Mouse (Mus musculus) olfactory bulb, adult 2 months (tissue): Measurements from ENCODE around the gene Tacc3. TPM values are rescaled to one million over a fixed set of nuclear protein-coding genes. Genes with fewer than 3 reads are reported as not detected.

Source experiments
- H3K27ac ChIP-seq: fragments of 200-500 bp; 2 replicates; pipeline ENCODE4 v1.5.1; 2012; ENCODE audit warnings: low read depth, low read length; ENCODE audit not compliant: insufficient read depth
- H3K4me1 ChIP-seq: fragments of 200-500 bp; 2 replicates; pipeline ENCODE4 v1.6.1; 2012; ENCODE audit warnings: low read length; ENCODE audit not compliant: control insufficient read depth, insufficient read depth
- H3K4me3 ChIP-seq: fragments of 200-500 bp; 2 replicates; pipeline ENCODE4 v1.5.1; 2012; ENCODE audit warnings: mild to moderate bottlenecking, low read depth, low read length, moderate library complexity; ENCODE audit not compliant: insufficient read depth
- CTCF ChIP-seq: fragments of 200-500 bp; IDR thresholded peaks from 2 replicates; pipeline ENCODE4 v1.5.1; 2012; ENCODE audit warnings: low read depth, mild to moderate bottlenecking, low read length, moderate library complexity; ENCODE audit not compliant: insufficient read depth
- POLR2A ChIP-seq: fragments of 200-500 bp; IDR thresholded peaks from 2 replicates; pipeline ENCODE4 v1.6.1; 2012; ENCODE audit warnings: mild to moderate bottlenecking, low read depth, low read length, moderate library complexity; ENCODE audit not compliant: insufficient read depth
- WGBS: fragments of 180-500 bp; shearing (Covaris S2); methylation state at CpG from one replicate; pipeline ENCODE4 v1.1.7; 2018; 5-methylcytosine and 5-hydroxymethylcytosine counted together
- polyA plus RNA-seq: library from polyadenylated mRNA; stranded (reverse); fragments of >200 nt; gene quantifications from 2 replicates; pipeline ENCODE4 v1.2.4, GENCODE M21; 2012; ENCODE audit warnings: low replicate concordance; ENCODE audit not compliant: missing spikeins, insufficient read depth, insufficient read length

The Tacc3 gene
- polyA plus RNA-seq, 1 experiment, result not detected

DNA sequence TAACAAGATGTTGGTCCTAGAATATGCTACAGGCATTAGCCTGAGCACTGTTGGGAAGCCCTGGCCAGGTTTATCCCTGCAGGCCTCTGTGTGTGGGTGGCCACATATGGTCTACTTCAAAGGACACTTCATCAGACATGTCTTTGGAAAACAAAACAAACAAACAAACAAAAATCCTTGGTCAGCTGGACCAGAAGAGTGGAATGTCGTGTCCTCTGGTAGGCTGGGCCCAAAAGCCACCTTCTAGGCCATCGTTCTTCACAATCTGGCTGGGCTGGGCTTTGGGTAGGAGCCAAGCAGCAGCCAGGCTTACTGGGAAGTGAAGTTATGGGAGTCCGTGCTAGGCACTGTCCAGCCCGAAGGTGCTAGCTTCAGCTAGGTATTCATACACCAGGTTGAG lies 49.2 kb downstream of the Tacc3 start:
- WGBS, result 89% methylated on average over 4 of the region's 4 CpGs
- TF ChIP-seq CTCF, result no peak
- no peak for TF ChIP-seq POLR2A
- H3K4me1 ChIP-seq, result peaks cover 13% of the 10 kb centered on the region; the same call in 1 of the 2 replicates
- no peak overlapping the region for H3K27ac ChIP-seq
- H3K4me3 ChIP-seq, result no peak overlapping the region

DNA sequence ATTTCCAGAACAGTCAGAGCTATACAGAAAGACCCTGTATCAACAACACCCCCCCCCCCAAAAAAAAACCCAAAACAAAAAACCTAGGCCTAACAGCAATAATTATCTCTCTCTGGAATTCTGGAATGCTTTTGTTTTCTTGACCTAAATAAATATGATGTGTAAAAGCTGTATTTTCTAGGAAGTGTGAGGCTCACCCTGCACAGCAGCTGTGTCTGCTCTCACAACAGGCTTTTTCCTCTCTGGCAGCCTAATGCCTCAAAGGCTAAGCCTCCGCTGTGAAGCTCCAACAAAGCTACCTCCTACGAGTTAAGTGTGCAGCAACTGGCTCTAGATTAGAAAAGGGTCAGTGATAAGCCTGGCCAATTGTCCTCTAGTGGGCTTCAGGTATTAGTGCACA lies 51.1 kb downstream of the Tacc3 start:
- 30% methylated on average over 2 of the region's 2 CpGs for WGBS
- Histone ChIP-seq H3K27ac (no peak overlapping the region), H3K4me3 (no peak overlapping the region), H3K4me1 (peaks cover 13% of the 10 kb centered on the region; the same call in 1 of the 2 replicates)
- no peak for TF ChIP-seq CTCF
- TF ChIP-seq POLR2A, result no peak

GRCm38 (mm10) chr5:33712550-33712949 lies 54.6 kb downstream of the Tacc3 start:
- TF ChIP-seq CTCF (no peak), POLR2A (no peak)
- no peak overlapping the region for H3K4me3 ChIP-seq
- H3K27ac ChIP-seq, result no peak overlapping the region
- no peaks in the 10 kb centered on the region; the same call in 1 of the 2 replicates for H3K4me1 ChIP-seq
- WGBS, result 90% methylated on average over 2 of the region's 2 CpGs

- no peak for TF ChIP-seq CTCF
- TF ChIP-seq POLR2A, result no peak
- no peak overlapping the region for H3K27ac ChIP-seq
- no peak overlapping the region for H3K4me3 ChIP-seq
- 83% methylated on average over 2 of the region's 2 CpGs for WGBS
- no peaks in the 10 kb centered on the region; the same call in 1 of the 2 replicates for H3K4me1 ChIP-seq
Observed at GRCm38 (mm10) chr5:33715182-33715581, 57.3 kb downstream of the Tacc3 start.

DNA sequence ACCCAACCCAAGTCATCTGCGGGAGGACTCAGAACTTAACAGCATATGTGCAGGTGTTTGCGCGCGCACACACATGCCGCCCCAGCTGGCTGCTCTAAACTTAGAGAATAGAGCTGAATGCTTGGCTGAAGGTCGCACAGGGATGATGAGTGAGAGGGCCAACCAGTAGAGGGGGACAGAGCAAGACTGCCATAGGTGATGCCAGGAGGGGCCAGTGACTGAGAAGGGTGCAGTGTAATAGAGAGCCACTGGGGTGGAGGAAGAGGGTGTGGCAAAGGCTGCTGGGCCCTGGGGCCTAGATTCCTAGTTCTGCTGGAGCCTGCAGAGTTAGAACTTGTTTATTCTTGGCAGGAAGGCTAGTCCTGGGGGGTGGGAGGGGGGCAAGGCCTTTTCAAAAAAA lies 58.5 kb downstream of the Tacc3 start:
- 90% methylated on average over 6 of the region's 6 CpGs for WGBS
- H3K4me1 ChIP-seq, result peaks cover 2% of the 10 kb centered on the region; the same call in 1 of the 2 replicates
- no peak for TF ChIP-seq CTCF
- no peak overlapping the region for H3K4me3 ChIP-seq
- no peak overlapping the region for H3K27ac ChIP-seq

GRCm38 (mm10) chr5:33718460-33718859 lies 60.5 kb downstream of the Tacc3 start:
- TF ChIP-seq POLR2A (no peak), CTCF (no peak)
- Histone ChIP-seq H3K27ac (no peak overlapping the region), H3K4me1 (peaks cover 19% of the 10 kb centered on the region), H3K4me3 (no peak overlapping the region)
- 95% methylated on average over 5 of the region's 5 CpGs for WGBS

- H3K4me3 ChIP-seq, result peak overlapping the region; percentile 48
- H3K4me1 ChIP-seq, result peaks cover 22% of the 10 kb centered on the region
- no peak for TF ChIP-seq POLR2A
- no peak for TF ChIP-seq CTCF
- WGBS, result 45% methylated on average over 8 of the region's 8 CpGs
- H3K27ac ChIP-seq, result no peak overlapping the region
Observed at GRCm38 (mm10) chr5:33720852-33721490, 63.0 kb downstream of the Tacc3 start.

DNA sequence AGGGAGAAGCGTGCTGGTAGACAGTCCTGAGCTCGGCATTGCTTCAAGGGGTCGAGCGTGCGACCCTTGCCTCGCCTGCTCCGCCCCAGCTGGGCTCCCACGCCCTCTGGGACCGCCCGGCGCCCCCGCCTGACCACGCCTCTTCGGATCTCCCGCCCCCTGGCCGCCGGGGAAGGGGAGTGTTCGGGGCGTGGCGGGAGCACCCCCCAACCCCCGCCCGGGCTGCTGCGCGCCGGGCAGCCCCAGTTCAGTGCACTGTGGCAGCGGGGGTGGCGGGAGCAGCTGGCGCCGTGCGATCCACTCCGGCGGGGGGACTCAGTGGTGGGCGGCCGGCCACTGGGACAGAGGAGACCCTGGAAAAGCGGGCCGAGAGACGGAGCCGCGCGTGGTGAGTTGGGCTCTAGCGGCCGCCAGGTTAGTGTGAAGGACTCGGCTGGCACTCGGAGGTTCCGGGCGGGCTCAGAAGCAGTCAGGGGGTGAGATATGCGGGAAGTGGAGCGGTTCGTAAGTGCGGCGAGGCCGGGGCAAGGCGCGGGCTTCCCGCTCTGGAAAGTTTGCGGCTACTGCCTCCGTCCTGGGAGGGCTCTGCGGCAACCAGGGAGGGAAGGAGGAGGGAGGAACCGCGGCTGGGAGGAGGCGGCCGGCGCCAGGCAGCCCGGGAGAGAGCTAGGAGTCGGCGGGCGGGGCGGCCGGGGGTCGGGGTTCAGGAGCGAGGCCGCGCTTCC lies 63.8 kb downstream of the Tacc3 start, which contains the start of gene Fgfr3:
Gene Fgfr3 (plus strand): TSS at position 134 of the 725 bp plus-strand sequence.
- Histone ChIP-seq H3K4me1 (peaks cover 22% of the 10 kb centered on the region), H3K4me3 (peak within 1 kb of the TSS; percentile 48), H3K27ac (no peak within 1 kb of the TSS)
- TF ChIP-seq CTCF, result no peak
- no peak for TF ChIP-seq POLR2A
- under 1% methylated on average over 72 of the region's 73 CpGs for WGBS

DNA sequence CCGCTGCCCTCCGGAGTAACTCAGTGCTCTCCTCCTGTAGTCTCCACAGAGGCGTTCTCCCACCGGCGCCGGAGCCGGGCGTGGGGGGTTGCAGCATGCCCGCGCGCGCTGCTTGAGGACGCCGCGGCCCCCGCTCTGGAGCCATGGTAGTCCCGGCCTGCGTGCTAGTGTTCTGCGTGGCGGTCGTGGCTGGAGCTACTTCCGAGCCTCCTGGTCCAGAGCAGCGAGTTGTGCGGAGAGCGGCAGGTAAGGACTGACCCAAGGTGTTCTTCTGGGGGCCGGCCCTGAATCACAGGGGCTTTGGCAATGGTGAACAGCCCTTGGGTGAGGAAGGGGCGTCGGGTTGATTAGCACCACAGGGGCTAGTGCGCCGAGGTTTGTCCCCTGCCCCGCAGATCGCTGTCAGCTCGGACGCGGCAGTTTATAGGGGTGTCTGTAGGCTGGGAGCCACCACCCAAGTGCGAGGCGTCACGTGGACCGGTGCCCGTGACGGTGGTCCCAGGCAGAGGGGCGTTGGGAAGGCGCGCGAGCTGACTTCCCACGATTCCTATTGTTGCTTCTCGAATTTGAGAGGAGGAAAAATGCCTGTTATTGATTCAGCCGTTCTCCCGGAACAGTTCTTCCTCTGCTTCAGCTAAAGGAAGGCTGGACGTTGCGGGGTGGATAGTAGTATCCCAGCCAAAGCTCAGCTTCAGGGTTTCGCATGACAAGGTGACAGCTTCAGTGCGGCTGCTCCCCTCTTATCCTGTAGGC lies 64.5 kb downstream of the Tacc3 start:
- Histone ChIP-seq H3K4me1 (peaks cover 22% of the 10 kb centered on the region), H3K27ac (no peak overlapping the region), H3K4me3 (peak overlapping the region; percentile 48)
- TF ChIP-seq CTCF (no peak), POLR2A (no peak)
- WGBS, result under 1% methylated on average over 53 of the region's 53 CpGs
